Mouse (Mus musculus): ENCODE measurements around the gene Rab40c. TPM values are rescaled to one million over a fixed set of nuclear protein-coding genes. Genes with fewer than 3 reads are reported as not detected.

The Rab40c gene
- total and polyA plus RNA-seq, 3 experiments = 15.2 to 20.5 (median 17.6) TPM

DNA sequence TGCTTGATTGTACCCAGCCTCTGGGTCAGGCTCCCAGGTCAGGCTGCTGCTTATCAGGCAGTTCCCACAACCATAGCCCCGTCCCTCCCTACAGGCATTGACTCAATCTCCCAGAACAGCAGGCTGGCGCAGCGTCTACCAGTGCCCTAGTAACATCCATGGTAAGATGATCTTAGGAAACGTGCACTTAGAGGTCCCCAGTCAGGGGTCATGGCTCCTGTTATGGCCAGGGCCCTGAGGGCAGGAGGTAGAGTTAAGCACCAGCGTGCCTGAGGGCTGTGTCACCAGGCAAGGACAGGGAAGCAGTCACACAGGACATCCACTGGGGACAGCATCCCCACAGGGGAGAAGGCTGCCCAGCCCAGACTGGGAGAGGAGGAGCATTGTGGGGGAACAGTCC is 37.2 kb downstream of the Rab40c start:
- intact Hi-C loops (cut with DNase I) = no loop called here
- Histone ChIP-seq H3K79me2 (replicated peaks; ENCODE audit: control insufficient read depth, insufficient read depth, low read length) (no peaks in the 10 kb centered on the region), H3K36me3 (ENCODE audit: control insufficient read depth, insufficient read depth, low read length) (no peaks in the 10 kb centered on the region), H3K4me1 (ENCODE audit: control insufficient read depth, insufficient read depth, low read length) (no peaks in the 10 kb centered on the region), H3K27me3 (ENCODE audit: control insufficient read depth, insufficient read depth, low read length) (no peaks in the 10 kb centered on the region), H3K4me3 (no peak overlapping the region), H3K9ac (ENCODE audit: low read depth, low read length) (no peak overlapping the region), H3K27ac (no peak overlapping the region)
- DNase-seq = no peak
- WGBS = 67% methylated on average over 5 of the region's 5 CpGs
- TF ChIP-seq CTCF (IDR thresholded peaks at IDR 0.05) = no peak
- TF ChIP-seq POLR2A (IDR thresholded peaks at IDR 0.05; ENCODE audit: insufficient read depth, low read depth, low read length) = no peak
- no peak for TF ChIP-seq EP300 (IDR thresholded peaks at IDR 0.05; ENCODE audit: insufficient read depth, low read depth, low read length)

DNA sequence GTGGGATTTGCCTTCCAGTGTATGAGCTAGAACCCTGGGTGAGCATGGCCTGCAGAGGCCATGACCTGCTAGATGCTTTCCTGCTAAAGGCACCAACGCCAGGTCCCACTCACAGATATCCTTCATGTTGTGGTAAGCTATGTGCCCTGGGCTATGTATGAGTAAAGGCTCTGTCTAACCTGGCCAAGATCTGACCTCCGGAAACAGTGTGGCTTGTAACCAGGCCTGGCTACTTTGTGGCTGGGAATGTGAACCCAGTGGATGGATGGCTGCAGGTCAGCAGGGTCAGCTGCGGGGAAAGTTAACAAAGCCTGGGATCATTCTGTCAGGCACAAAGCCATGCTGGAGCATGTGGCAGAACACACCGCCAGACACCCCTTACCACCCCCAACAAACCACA is 37.8 kb downstream of the Rab40c start:
- Histone ChIP-seq H3K79me2 (replicated peaks; ENCODE audit: control insufficient read depth, insufficient read depth, low read length) (no peaks in the 10 kb centered on the region), H3K36me3 (ENCODE audit: control insufficient read depth, insufficient read depth, low read length) (no peaks in the 10 kb centered on the region), H3K27me3 (ENCODE audit: control insufficient read depth, insufficient read depth, low read length) (no peaks in the 10 kb centered on the region), H3K27ac (no peak overlapping the region), H3K9ac (ENCODE audit: low read depth, low read length) (no peak overlapping the region), H3K4me3 (no peak overlapping the region), H3K4me1 (ENCODE audit: control insufficient read depth, insufficient read depth, low read length) (no peaks in the 10 kb centered on the region)
- 82% methylated on average over 4 of the region's 4 CpGs for WGBS
- no peak for DNase-seq
- intact Hi-C loops (cut with DNase I) = no loop called here
- TF ChIP-seq EP300 (IDR thresholded peaks at IDR 0.05; ENCODE audit: insufficient read depth, low read depth, low read length) (no peak), CTCF (IDR thresholded peaks at IDR 0.05) (no peak), POLR2A (IDR thresholded peaks at IDR 0.05; ENCODE audit: insufficient read depth, low read depth, low read length) (no peak)

DNA sequence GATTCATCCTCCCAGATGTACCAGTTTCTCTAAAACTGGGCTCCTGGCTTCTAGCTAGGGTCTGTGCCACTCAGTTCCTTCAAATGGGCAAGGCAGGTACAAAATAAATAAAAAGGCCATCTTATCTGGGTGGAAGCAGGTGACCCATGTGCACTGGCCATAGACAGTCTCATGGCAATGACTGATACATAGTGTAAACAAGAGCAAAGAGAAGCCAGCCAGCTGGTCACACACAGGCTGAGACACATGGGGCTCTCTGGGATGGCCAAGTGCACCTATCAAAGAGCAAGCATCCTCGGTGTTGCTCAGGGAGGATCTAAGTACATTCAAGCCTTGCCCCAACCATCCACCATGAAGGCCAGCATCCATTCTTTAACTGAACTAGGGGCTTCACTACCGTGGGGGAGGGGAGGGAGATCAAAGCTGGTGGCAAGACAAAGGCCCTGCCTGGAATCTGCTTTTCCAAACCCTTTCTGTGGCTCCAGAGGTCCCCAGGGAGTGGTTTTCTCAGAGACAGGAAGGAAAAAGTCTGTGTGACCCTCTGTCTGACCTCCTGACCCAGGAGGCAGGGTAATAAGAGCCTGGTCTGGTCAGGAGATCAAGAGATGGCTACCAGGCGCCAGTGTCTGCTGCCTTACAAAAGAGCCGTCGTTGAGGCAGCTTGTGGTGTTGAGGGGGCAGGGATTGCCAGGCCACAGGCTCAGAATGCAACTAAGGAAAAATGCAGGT is 38.5 kb downstream of the Rab40c start:
- Histone ChIP-seq H3K27ac (no peak overlapping the region), H3K4me1 (ENCODE audit: control insufficient read depth, insufficient read depth, low read length) (0 out of 2 replicates have a peak, but pooled peaks cover 1% of the 10 kb centered on the region), H3K9ac (ENCODE audit: low read depth, low read length) (no peak overlapping the region), H3K4me3 (no peak overlapping the region), H3K36me3 (ENCODE audit: control insufficient read depth, insufficient read depth, low read length) (no peaks in the 10 kb centered on the region), H3K27me3 (ENCODE audit: control insufficient read depth, insufficient read depth, low read length) (no peaks in the 10 kb centered on the region), H3K79me2 (replicated peaks; ENCODE audit: control insufficient read depth, insufficient read depth, low read length) (no peaks in the 10 kb centered on the region)
- intact Hi-C loops (cut with DNase I) = no loop called here
- 33% methylated on average over 5 of the region's 5 CpGs for WGBS
- TF ChIP-seq CTCF (IDR thresholded peaks at IDR 0.05) (no peak), POLR2A (IDR thresholded peaks at IDR 0.05; ENCODE audit: insufficient read depth, low read depth, low read length) (0 out of 2 replicates have a peak, but pooled peaks have one; percentile 9)
- DNase-seq = no peak

DNA sequence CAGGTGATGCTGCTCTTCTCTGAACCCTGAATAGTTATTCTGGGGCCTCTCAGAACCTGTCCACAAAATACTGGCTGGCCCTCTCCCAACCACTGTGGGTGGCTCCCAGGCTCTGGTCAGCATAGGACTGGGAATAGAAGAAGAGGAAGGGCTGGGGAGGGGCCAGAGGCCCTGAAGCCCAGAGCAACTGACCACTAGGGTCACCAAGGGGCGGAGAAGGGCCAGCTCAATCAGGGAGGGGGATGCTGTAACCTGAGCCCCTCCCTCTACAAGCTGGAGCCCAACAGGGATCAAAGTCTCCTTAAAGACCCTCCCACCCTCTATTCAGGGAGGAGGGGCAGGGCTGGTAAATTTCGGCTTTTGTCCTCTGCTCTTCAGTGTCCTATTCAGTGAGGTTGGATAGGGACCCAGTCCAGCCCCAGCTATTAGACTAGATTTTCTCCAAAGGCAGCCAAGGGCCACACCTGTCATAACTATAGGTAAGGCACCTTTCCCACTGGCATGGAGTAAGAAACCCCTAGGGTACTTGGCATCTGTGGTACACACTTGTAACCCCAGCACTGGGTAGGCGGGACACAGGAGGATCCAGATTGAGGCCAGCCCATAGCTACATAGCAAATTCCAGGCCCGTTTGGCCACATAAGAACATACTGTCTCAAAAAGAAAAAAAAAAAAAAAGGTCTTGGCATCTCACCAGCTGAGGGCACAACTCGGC is 39.2 kb downstream of the Rab40c start, which contains the start of gene Wfikkn1:
Wfikkn1 (minus strand) TSS at position 663 of the 715 bp plus-strand sequence.
- intact Hi-C loops (cut with DNase I) = no loop called here
- Histone ChIP-seq H3K27me3 (ENCODE audit: control insufficient read depth, insufficient read depth, low read length) (no peaks in the 10 kb centered on the region), H3K4me3 (no peak within 1 kb of the TSS), H3K36me3 (ENCODE audit: control insufficient read depth, insufficient read depth, low read length) (no peaks in the 10 kb centered on the region), H3K9ac (ENCODE audit: low read depth, low read length) (no peak within 1 kb of the TSS), H3K79me2 (replicated peaks; ENCODE audit: control insufficient read depth, insufficient read depth, low read length) (no peaks in the 10 kb centered on the region), H3K27ac (no peak within 1 kb of the TSS), H3K4me1 (ENCODE audit: control insufficient read depth, insufficient read depth, low read length) (0 out of 2 replicates have a peak, but pooled peaks cover 1% of the 10 kb centered on the region)
- DNase-seq = no peak
- no peak for TF ChIP-seq POLR2A (IDR thresholded peaks at IDR 0.05; ENCODE audit: insufficient read depth, low read depth, low read length)
- no peak for TF ChIP-seq CTCF (IDR thresholded peaks at IDR 0.05)
- TF ChIP-seq EP300 (IDR thresholded peaks at IDR 0.05; ENCODE audit: insufficient read depth, low read depth, low read length) = no peak
- WGBS = 60% methylated on average over 5 of the region's 5 CpGs

DNA sequence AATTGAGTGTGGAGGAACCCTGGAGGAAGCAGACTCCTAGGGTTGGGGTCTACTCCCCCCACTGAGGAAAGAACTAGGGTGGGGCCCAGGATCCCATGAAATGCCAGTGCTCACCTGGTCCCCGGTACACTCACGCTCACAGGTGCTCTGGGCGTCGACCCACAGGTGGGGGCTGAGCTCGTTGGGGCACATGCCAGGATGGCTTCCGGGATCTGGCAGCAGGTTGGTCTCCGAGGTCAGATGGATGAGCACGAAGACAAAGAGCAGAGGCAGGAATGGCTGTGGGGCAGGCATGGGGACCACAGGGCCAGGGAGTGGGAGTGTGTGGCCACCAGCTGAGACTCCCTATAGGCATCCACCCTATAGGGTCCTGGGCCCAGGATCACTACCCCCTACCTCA is 39.8 kb downstream of the Rab40c start:
- no peaks in the 10 kb centered on the region for H3K79me2 ChIP-seq (replicated peaks; ENCODE audit: control insufficient read depth, insufficient read depth, low read length)
- no peak overlapping the region for H3K4me3 ChIP-seq
- WGBS = 86% methylated on average over 8 of the region's 8 CpGs
- TF ChIP-seq CTCF (IDR thresholded peaks at IDR 0.05) (no peak), POLR2A (IDR thresholded peaks at IDR 0.05; ENCODE audit: insufficient read depth, low read depth, low read length) (no peak), EP300 (IDR thresholded peaks at IDR 0.05; ENCODE audit: insufficient read depth, low read depth, low read length) (no peak)
- H3K27me3 ChIP-seq (ENCODE audit: control insufficient read depth, insufficient read depth, low read length) = no peaks in the 10 kb centered on the region
- 0 out of 2 replicates have a peak, but pooled peaks cover 1% of the 10 kb centered on the region for H3K4me1 ChIP-seq (ENCODE audit: control insufficient read depth, insufficient read depth, low read length)
- H3K27ac ChIP-seq = no peak overlapping the region
- H3K36me3 ChIP-seq (ENCODE audit: control insufficient read depth, insufficient read depth, low read length) = no peaks in the 10 kb centered on the region
- intact Hi-C loops (cut with DNase I) = no loop called here
- DNase-seq = no peak
- H3K9ac ChIP-seq (ENCODE audit: low read depth, low read length) = no peak overlapping the region

DNA sequence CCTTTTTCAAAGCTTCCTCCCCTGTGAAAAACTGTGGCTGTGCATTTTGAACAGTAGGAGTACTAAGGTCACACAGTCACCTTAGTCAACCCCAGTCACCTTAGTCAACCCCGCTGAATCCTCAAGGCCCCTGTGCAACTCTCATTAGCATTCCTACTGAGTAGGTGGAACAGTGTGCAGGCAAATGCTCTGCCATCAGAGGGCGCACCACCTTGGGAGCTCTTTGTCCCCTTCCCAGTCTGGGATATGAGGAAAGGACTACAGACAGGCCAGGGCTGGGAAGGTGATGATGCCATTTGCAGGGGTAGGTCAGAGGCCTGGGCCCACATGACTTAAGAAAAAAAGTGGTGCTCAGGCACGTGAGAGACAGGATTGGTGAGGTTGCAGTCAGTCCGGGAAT is 40.3 kb downstream of the Rab40c start:
- no peak overlapping the region for H3K4me3 ChIP-seq
- H3K79me2 ChIP-seq (replicated peaks; ENCODE audit: control insufficient read depth, insufficient read depth, low read length) = no peaks in the 10 kb centered on the region
- no peaks in the 10 kb centered on the region for H3K36me3 ChIP-seq (ENCODE audit: control insufficient read depth, insufficient read depth, low read length)
- TF ChIP-seq EP300 (IDR thresholded peaks at IDR 0.05; ENCODE audit: insufficient read depth, low read depth, low read length) = no peak
- peak; percentile 63 for TF ChIP-seq CTCF (IDR thresholded peaks at IDR 0.05)
- 0 out of 2 replicates have a peak, but pooled peaks have one; percentile 9 for TF ChIP-seq POLR2A (IDR thresholded peaks at IDR 0.05; ENCODE audit: insufficient read depth, low read depth, low read length)
- intact Hi-C loops (cut with DNase I) = no loop called here
- H3K27me3 ChIP-seq (ENCODE audit: control insufficient read depth, insufficient read depth, low read length) = no peaks in the 10 kb centered on the region
- peaks cover 4% of the 10 kb centered on the region; the same call in 1 of the 2 replicates for H3K4me1 ChIP-seq (ENCODE audit: control insufficient read depth, insufficient read depth, low read length)
- no peak for DNase-seq
- H3K27ac ChIP-seq = no peak overlapping the region
- no peak overlapping the region for H3K9ac ChIP-seq (ENCODE audit: low read depth, low read length)
- 80% methylated on average over 4 of the region's 4 CpGs for WGBS
